Mouse (Mus musculus) telencephalon, adult 2 months (tissue): ENCODE measurements around the gene Atp1a4.

Experiments used
- DNase-seq: peaks from one replicate; pipeline ENCODE4 v3.0.0-alpha.2; 2011; ENCODE audit warnings: low read depth, low spot score

Atp1a4 gene

DNA sequence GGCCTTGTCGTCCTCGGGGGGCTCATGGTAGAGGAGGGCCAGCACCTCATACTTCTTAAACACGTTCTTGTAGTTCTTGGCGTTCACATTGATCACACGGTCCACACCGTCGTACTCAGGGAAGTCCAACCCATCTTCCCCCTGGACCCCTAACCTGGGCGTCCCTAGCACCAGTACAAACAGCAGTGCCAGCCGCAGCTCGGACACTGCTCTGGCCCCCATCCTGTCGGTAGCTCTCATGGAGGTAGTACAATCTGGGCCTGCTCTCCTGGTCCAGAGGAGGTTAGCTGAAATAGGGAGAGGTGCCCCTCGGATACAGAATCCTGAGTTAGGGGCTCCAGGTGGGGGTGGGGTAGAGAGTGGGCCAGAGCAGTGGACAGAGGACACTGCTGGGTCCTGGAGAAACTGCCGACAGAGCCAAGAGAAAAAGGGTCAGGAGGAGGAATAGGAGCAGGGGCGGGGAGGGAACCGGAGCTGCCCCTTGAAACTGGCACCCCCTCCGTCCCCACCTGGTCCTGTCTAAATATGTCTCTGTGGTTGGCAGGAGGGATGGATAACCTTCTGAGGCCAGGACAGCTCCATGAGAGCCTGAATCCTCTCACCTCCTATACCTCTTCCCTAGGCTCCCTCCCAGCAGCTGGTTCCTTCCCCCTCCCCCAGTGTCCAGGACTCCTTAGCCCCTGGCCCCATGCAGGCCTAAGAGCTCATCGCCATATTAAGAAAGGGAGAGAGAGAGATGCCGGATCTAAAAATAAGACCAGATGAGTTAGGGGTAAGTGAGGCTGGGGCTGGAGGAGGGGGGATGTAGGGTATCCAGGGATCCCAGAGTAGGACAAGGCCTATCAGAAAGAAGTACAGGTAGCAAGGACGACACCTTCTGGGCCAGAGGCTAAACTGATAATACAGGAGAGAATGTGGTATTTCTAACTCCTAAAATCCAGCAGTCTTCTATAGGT, 38.5 kb downstream of the Atp1a4 start, which contains the start of gene Casq1:
Gene Casq1, minus strand, starts transcription at position 418 of the 956 bp plus-strand sequence.
- DNase-seq, result no peak

DNA sequence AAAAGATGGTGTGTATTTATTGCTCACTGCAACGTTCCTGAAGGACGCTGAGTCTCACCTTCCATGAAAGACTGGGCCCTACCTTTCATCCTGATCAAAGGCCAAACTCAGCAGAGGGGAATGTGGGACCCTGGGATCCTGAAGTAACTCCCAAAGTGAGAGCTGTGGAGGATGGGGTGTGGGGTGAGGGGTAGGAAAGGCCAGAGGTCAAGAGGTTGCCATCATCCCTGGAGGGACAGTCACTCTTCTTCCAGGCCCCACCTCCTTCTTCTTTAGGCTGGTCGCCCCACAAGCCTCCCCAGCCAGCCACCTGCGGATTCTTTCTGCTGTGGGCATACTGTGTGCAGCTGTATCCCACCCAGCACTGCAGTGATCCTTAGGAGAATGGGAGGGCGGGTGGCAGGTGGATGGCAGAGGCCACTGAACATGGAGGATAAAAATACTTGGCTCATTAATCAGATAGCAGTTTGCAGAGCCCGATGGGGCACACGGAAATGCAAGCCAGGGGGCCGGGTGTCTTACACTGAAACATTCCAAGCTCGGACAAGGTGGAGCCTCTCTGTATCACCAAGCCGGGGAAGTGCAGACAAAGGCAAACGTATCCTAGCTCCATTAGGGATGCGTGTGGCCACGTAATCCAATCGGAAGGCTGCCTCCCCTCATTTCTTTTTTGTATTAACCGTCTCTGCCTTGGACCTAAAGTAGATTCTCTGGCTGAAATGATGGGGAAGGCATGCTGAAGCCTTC, 39.9 kb downstream of the Atp1a4 start:
- DNase-seq, result no peak

DNA sequence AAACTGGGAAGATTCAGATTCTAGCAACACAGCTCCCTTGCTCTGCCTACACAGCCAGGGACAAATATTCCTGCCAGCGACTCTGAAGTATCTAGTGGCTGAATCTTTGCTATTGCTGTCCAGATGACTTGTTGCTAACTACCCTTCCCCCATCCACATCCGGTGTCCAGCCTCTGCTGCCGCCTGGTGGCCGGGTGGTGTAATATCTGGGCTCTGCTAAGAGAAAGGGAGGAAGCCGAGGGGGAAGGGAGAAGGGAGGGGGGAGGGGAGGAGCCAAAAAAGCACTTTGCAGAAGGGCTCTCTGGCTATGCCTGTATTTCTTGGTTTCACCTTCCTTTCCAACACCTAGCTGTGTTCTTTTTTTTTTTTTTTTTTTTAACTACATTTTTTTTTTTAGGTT, 41.1 kb downstream of the Atp1a4 start:
- peak; percentile 88 for DNase-seq

DNA sequence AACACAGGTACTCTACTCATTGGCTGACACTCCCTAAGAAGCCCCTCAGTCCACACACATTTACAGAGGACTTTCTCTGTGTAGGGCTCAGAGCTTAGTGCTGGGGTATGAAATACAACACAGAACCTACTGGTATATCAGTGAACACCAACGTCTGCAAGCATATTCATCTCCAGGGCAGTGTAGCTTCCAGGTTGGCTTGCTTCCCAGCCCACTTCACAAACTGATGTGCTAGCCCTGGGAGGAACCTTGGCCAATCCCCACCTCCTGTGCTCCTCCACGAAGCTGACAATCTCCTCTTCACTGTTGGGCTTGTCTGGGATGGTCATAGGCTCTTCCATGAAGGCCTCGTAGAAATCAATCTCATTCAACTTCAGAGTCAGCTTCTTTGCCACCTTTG, 43.5 kb downstream of the Atp1a4 start:
- DNase-seq, result no peak

DNA sequence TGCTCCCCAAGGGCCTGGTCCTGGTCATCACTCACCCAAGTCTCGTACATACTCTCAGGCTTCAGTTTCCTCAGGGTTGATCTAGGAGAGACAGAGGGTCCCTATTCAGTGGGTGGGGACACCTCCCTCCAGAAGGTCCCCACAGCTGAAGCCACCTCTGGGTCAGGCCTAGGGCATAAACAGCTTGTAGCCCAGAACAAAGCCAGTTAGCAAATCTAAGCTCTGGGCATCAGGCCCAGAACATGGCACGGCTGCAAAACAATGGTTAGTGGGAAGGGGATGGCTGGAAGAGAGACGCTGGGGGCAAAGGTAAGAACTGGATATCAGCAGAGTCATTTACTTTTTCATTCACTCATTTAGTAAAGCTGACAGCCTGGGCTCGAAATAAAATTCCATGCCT, 44.4 kb downstream of the Atp1a4 start:
- DNase-seq, result no peak

DNA sequence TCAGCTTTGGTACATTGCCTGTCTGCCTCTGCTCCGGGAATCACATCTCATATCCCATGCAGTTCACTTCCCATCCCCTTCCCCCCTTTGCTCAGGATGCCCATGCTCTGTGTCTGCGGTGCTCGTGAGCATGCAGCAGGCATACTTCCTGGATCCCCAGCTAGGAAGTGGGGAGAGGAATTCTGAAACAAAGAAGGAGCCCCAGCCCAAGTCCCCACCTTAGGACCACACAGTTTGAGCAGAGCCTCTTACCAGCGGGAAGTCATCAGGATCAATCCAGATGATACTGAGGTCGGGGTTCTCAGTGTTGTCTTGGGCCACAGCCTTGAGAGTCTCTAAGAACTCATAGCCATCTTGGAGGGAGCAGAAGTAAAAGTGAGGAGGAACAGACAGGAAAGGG, 45.4 kb downstream of the Atp1a4 start:
- DNase-seq, result no peak

DNA sequence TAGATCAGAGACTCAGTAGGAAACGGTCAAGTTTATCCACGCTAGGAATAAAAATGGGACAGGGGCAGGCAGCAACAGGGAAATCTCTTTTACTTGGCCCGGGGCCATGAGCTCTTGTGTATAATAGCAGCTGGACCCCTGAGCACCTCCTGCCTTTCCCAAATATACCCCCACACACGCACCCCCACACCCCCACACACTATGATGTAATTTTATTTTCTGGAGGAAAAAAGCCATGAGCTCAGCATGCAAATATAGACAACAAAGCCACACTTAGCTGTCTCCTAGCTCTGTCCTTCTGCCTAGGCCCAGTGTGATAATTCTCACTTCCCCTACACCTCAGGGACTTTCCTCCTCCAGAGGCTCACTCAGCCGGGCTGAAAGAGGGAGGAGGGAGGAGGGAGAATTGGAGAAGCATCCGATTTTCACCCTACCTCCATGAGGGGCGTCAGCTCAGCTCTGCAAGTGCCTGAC, 51.1 kb downstream of the Atp1a4 start:
- DNase-seq, result no peak

DNA sequence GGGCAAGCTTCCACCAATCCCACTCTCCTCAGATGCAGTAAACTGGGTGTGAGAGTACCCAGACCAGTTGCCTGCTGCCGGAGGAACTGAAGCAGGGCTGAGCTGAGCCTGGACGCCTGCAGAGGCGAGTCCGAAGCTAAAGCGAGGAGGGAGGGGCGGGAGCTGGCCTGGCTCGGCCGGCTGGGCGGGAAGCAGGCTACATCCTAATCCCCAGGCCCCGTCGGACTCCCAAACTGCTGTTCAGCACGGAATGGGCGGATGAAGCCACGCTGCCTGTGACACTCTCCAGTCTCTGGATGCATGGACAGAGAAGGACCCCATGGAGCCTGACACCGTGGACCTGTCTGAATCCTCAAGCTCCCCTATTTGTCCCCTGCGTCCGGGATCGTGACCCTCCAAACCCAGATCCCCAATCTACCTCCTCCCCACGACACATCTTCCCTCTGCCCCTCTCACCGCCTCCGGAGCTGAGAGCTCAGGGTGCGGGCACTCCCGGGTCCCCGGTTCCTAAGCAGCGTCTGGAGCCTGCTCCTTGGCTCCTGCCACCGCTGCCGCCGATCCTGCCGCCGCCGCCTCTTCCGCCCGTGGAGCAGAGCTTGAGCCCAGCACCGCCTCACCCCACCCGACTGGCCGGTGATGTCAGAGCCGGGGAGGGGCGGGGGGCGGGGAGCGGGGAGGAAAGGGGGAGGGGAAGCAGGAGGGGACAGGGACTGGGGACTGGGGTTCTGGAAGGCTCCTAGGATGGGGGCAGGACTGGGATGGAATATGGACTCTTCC, 51.9 kb downstream of the Atp1a4 start, which contains the start of gene Pea15a:
Gene Pea15a, minus strand, starts transcription at position 664 of the 777 bp plus-strand sequence.
- no peak for DNase-seq

DNA sequence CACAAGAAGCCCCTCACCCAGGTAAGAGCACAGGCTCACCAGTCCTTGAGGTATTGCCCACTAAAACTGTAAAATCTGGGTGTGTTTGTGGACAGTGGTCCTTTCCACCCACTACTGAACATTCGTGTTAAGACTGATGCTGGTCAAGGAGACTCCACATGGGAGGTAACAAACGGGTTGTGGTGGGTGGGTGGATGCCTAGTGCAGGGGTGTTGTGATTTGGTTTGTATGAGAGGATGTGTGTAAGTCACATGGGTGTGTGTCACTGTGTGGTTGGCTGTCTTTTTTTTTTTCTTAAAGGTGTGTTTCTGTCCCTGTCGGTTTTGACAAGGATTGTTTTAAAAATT, 52.5 kb downstream of the Atp1a4 start:
- DNase-seq, result no peak

DNA sequence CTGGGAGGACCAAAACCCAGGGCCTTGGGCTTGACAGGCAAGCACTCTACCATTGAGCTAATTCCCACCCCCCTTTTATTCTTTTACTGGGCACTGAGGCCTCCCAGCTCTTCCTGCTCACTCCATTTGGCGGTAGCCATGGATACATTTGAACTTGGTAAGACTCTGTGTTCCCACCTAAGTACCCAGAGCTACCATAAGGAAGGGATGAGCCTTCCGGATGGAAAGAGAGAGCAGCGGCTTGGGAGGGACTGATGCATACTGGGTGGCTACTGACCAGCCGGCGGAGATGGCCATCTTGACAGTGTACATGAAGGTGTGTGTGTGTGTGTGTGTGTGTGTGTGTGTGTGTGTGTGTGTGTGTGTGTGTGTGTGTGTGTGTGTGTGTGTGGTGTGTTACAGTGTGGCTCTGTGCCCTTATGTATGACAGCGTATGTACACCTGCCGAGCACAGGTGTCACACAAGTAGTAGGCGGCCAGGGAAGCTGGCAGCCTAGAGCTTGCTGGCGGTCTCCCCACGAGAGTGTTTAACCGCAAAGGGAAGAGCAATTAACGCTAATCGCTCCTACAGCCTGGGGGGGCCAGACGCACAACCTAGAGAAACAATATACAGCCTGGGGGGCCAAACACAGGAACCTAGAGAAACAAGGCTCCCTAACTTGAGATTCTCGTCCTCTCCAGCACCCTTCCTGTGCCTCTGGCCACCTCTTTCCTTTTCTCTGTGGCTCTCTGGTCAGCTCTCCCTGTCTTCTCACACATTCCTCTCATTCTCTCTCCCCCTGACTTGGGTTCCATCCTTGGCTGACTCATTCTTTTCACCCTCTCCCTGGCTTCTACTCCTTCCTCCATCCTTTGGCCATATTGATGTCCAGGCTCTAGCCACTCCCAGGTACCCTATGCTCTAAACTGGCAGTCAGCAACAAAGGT, 53.1 kb downstream of the Atp1a4 start:
- no peak for DNase-seq

DNA sequence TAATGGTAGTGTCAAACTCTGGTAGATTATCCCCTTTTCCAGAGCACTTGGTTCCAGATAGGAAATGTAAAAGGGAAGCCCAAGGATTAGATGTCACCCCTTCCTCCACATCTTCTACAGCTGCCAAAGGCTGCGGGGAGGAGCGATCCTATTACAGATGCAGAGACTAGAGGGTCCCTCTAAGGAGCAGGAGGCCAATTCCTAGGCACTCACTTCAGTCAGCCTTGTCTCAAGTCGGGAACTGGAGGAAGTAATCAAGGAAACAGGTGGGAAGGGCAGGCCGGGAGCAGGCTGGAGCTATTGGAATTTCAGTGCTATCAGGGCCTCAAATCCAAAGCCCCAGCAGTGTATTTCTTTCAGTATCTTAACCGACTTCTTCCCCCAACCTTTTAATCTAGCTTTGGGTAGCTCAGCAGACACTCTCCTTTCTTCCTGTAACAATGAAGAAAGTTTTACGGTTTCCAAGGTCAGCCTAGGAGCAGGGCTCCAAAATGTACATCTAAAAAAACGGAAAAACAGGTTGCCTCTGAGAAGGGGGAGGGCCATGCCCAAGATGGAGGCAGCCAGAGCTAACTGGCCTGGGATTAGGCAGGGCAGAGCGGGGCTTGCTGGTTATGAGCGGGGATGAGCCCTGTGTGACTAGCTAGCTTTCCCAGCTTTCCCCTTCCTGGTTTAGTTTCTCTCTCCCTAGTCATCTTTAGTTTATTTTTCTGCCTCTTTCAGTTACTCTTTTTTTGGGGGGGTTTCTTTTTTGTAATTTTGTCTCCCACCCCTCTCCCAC, 54.0 kb downstream of the Atp1a4 start:
- DNase-seq, result no peak

DNA sequence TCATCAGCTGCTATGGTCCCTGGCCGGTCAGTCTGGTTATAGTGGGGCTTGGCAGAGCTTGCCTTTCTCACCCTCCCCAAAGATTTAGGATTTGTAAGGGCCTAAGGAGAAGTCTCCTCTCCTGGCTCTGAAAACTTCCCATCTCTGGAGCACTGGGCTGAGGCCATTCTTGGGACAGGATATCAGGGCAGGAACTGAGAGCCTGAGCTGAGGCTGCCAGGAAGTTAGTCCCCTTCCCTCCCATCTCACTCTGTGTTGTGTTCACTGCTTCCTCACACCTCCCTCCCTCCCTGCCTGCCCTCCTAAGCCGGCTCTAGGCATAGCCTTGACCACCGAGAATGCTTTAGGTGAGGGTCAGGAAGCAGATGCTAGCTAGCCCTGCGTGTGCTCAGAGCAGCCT, 54.6 kb downstream of the Atp1a4 start:
- no peak for DNase-seq

DNA sequence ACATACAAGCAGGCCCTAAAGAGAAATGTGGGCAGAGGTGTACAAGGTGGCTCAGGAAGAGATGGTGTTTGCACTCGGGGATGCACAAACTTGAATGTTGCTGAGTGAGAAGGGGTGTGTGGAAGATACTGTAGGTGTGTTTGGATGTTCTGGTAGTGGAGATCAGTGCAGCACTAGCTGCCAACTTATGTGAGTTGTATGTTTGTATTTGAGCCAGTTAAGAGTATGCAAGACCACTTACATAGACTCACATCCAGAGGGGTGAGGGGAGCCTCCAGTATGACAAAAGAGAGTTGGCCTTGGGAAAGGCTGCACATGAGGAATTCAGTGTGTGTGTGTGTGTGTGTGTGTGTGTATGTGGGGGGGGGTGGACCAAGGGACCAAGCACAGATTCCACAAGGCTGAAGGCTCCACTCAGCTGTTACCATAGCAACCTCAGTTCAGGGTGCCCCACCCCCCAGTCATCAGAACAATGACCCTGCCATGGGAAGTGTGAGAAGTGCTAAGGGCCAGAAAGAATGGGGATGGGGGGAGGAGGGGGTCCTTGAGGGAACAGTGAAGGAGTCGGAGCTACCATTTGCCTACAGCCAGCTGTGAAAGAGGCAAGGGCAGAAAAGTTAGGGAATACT, 55.2 kb downstream of the Atp1a4 start:
- DNase-seq, result no peak

DNA sequence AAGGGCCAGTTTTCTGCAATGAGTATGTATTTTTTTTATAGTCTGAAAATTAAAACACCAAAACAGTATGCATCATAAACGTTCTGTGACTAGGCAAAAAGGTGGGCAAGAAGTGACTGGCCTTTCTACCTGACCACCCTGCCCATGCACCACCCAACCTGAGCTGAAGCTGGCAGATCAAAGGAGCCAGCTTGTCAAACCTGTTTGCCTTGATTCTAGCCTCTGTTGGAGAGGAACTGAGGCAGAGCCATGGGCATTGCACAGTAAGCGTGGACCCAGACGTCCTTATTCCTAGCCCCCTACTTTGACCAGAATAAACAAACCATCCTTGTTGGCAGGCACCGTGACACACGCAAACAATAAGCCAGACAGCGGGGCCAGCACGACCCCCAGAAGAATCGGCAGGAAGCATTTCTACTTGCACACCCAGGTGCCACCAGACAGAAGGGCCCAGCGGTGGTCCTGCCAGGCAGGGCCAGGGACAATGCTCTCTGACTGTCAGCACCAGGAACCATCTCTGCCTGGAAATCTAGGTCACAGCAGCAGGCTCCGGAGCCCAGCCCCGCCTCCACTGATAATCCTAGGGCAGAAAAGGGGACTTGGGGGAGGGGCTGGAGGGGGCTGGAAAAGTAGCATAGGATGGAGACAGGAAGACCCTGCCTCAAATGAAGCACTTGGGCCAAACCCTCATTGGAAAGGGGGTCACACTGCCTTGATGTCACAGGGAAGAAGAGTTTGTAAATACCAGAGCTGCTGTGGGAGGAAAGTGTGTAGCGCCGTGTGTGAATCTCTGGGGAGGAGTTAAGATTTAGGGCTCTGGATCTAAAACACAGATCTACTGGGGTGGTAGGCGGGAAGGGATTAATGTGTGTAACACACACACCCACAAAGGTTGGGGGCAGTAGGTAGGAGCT, 56.0 kb downstream of the Atp1a4 start:
- DNase-seq, result no peak

DNA sequence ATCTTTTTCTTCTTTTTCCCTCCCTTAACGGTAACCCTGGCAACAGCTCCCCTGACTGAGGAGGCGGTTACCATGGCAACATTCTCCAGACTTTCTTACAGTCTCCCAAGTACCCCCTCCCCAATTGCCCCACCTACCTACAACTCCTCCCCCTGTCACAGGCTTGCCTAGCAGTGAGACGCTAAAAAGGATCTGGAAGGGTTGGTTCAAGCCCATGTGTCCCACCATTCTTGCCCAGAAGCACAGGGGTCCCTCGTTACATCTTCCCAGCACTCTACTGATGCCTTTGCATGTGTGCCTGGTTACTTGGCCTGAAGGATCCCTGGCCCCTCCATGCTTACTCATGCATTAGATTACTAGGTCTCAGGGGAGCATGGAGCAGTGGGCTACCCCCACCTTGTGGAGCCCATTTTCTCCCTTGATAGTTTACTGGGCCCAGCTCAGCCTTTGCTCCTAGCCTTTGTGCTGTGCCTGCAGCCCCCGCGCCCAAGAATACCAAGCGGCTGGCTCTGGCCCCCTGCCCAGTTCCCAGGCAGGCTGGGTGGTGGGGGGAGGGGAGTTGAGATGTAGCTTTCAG, 57.3 kb downstream of the Atp1a4 start:
- peak; percentile 85 for DNase-seq

DNA sequence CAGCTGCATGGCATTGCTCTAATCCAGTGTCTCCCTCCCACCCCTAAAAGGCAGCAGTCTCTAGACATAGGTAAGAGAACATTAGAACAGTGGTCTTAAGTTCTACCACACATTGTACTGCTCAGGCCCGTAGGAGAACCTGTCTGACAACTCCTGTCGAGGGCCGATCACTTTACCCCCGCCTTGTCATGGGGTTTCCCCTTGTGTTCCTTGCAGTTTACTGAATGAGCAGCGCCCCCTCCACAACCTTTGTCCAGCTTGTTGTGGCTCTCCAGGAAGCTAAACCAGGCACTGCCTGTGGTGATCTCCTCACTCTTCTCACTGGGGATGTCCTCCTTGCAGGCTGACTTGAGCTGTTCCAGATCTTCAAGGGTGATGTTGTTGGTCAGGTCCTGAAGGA, 58.1 kb downstream of the Atp1a4 start:
- DNase-seq, result no peak

DNA sequence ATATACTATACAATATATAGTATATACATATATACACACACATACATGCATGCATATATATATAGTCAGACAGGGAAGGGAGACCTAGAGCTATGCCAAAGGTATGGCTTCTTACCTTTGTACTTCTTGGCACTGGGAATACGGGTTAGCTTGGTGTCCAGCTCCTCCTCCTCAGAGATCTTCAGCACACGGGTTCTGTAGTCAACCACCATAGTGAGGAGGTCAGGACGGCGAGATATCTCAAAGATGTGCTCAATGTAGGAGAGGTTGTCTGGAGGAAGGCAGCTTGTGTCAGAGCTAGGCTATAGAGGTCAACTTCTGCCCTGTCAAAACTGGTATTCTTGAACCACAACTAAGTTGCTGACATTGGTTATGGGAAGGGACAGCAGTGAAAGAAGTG, 59.2 kb downstream of the Atp1a4 start:
- DNase-seq, result no peak

DNA sequence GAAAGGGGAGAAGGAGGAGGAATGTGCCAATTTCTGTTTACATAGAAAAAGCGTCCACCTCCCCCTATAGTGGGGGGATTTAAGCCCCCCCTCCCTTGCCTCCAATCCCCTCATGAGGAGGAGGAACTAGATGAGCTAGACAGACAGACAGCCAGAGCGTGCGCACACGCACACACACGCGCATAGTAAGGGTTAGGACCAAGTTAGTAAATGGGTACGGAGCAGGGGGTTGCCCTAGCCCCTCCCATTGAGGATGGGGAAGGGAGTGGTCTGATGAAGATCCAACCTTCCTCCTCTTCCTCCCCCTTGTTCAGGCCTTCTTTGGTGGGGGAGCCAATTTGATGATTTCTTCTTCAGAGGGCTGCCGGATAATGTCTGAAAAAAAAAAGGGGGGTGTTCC, 59.9 kb downstream of the Atp1a4 start:
- DNase-seq, result no peak
